Comparison of ENCODE assay signal across 31 mouse cellular contexts in the genomic region with DNA sequence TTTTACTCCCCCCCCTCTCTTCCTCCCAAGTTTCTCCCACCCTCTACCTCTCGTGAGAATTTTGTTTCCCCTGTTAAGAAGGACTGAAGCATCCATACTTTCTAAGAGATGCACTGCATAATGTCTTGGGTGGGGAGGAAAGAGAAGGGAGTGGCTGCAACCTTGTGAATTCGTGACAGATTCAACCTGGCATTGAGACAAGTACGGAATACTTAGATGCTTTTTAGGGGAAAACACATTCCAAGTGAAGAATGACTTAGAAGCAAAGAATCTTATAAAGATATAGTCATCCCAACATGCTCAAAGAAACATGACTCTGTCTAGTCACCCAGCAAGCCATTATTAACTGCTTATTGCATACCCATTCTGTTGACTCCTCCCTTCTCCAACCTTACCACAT.
"Had no signal": no experiment of that assay in that cellular context is flagged by ENCODE, and none has a peak within 500 bp of the region (broad histone marks: within the 10 kb centered on the region; RNA-seq: fewer than 3 reads in every experiment).

No protein-coding gene starts in this region.

- H3K27ac ChIP-seq: heart, embryonic 13.5 days; heart, embryonic 15.5 days; hindbrain, embryonic 10.5 days; hindbrain, embryonic 12.5 days; hindbrain, embryonic 13.5 days; hindbrain, embryonic 14.5 days; hindbrain, embryonic 15.5 days; hindbrain, postnatal 0 days; intestine, embryonic 15.5 days; kidney, embryonic 15.5 days; kidney, postnatal 0 days; layer of hippocampus, adult 2 months; left cerebral cortex, adult 2 months had no signal

- H3K36me3 ChIP-seq: heart, embryonic 12.5 days; heart, embryonic 13.5 days; heart, embryonic 15.5 days; hindbrain, embryonic 10.5 days; hindbrain, embryonic 12.5 days; hindbrain, embryonic 13.5 days; hindbrain, embryonic 15.5 days; intestine, embryonic 15.5 days; kidney, embryonic 15.5 days had no signal

- ATAC-seq: hindbrain, postnatal 0 days; inflammation-experienced regulatory T-cells, adult 6 months had no signal

- H3K4me3 ChIP-seq: heart, embryonic 12.5 days; heart, embryonic 13.5 days; heart, embryonic 15.5 days; hindbrain, embryonic 10.5 days; hindbrain, embryonic 12.5 days; hindbrain, embryonic 13.5 days; hindbrain, embryonic 15.5 days; intestine, embryonic 15.5 days; kidney, embryonic 15.5 days; layer of hippocampus, adult 2 months; left cerebral cortex, adult 2 months had no signal

- H3K9ac ChIP-seq: heart, embryonic 12.5 days; heart, embryonic 13.5 days; heart, embryonic 15.5 days; hindbrain, embryonic 12.5 days; hindbrain, embryonic 13.5 days; hindbrain, embryonic 14.5 days; hindbrain, embryonic 15.5 days; intestine, embryonic 15.5 days; kidney, embryonic 15.5 days had no signal

- H3K9me3 ChIP-seq: heart, embryonic 12.5 days; heart, embryonic 13.5 days; heart, embryonic 15.5 days; hindbrain, embryonic 10.5 days; hindbrain, embryonic 12.5 days; hindbrain, embryonic 13.5 days; hindbrain, embryonic 15.5 days; intestine, embryonic 15.5 days; kidney, embryonic 15.5 days had no signal

- DNase-seq: heart, postnatal 10 days; heart, postnatal 14 days; heart, postnatal 36 days; heart, postnatal 4 days; kidney, adult 11 months; kidney, adult 18-20 months; kidney, adult 2 months; kidney, adult 8-10 months; kidney, adult 9 months; kidney, postnatal 10 days; kidney, postnatal 14 days; kidney, postnatal 25 days; kidney, postnatal 36 days; kidney, postnatal 4 days; layer of hippocampus, adult 9-11 months; layer of hippocampus, postnatal 36 days had no signal

- H3K4me1 ChIP-seq: heart, embryonic 12.5 days; heart, embryonic 13.5 days; heart, embryonic 15.5 days; hindbrain, embryonic 10.5 days; hindbrain, embryonic 12.5 days; hindbrain, embryonic 13.5 days; hindbrain, embryonic 15.5 days; intestine, embryonic 15.5 days; kidney, embryonic 15.5 days had no signal

- H3K4me2 ChIP-seq: heart, embryonic 12.5 days; heart, embryonic 13.5 days; heart, embryonic 15.5 days; hindbrain, embryonic 12.5 days; hindbrain, embryonic 13.5 days; hindbrain, embryonic 14.5 days; hindbrain, embryonic 15.5 days; intestine, embryonic 15.5 days; kidney, embryonic 15.5 days had no signal

- H3K27me3 ChIP-seq: heart, embryonic 12.5 days; heart, embryonic 13.5 days; heart, embryonic 15.5 days; hindbrain, embryonic 12.5 days; hindbrain, embryonic 13.5 days; hindbrain, embryonic 15.5 days; intestine, embryonic 15.5 days; kidney, embryonic 15.5 days had no signal
